Mouse (Mus musculus) hindbrain, embryonic 10.5 days (tissue): ENCODE data around the gene Msln. TPM values are rescaled to one million over a fixed set of nuclear protein-coding genes. Genes with fewer than 3 reads are reported as not detected.
"Not testable (repeated sequence)": the region's sequence is repeated elsewhere in the genome, so short reads cannot be mapped to it uniquely, and the experiment has no call there.

Experiments used
- DNase-seq: peaks from one replicate; pipeline ENCODE4 v3.0.0-alpha.2; 2017; ENCODE audit warnings: low spot score
- H3K27ac ChIP-seq: fragments of 300-500 bp; sonication (generic); 2 replicates; pipeline ENCODE4 v1.5.1; 2016; ENCODE audit warnings: mild to moderate bottlenecking, moderate library complexity
- H3K27me3 ChIP-seq: fragments of 300-500 bp; sonication (generic); 2 replicates; pipeline ENCODE4 v1.6.1; 2016; ENCODE audit warnings: mild to moderate bottlenecking; ENCODE audit not compliant: poor library complexity, insufficient read depth, severe bottlenecking
- H3K36me3 ChIP-seq: fragments of 300-500 bp; sonication (generic); 2 replicates; pipeline ENCODE4 v1.6.1; 2016; ENCODE audit warnings: mild to moderate bottlenecking, moderate library complexity
- H3K4me1 ChIP-seq: fragments of 300-500 bp; sonication (generic); replicated peaks from 2 replicates; pipeline ENCODE4 v1.6.1; 2016; ENCODE audit warnings: mild to moderate bottlenecking
- H3K4me3 ChIP-seq: fragments of 300-500 bp; sonication (generic); 2 replicates; pipeline ENCODE4 v1.5.1; 2016; ENCODE audit warnings: mild to moderate bottlenecking, moderate library complexity
- H3K9me3 ChIP-seq: fragments of 300-500 bp; sonication (generic); 2 replicates; pipeline ENCODE4 v1.6.1; 2016; ENCODE audit warnings: mild to moderate bottlenecking, moderate library complexity
- WGBS: fragments of 180-500 bp; shearing (Covaris S2); methylation state at CpG from one replicate; pipeline ENCODE4 v1.1.7; 2016; 5-methylcytosine and 5-hydroxymethylcytosine counted together
- polyA plus RNA-seq: library from polyadenylated mRNA; unstranded; fragments of >200 nt; fragmentation: Nextera tagmentation; extraction: Ambion mirVana; gene quantifications from 2 replicates; pipeline ENCODE4 v1.2.1, GENCODE M21; 2016

Gene Msln
- polyA plus RNA-seq, 1 experiment from 2014 or later = 0.33 TPM

DNA sequence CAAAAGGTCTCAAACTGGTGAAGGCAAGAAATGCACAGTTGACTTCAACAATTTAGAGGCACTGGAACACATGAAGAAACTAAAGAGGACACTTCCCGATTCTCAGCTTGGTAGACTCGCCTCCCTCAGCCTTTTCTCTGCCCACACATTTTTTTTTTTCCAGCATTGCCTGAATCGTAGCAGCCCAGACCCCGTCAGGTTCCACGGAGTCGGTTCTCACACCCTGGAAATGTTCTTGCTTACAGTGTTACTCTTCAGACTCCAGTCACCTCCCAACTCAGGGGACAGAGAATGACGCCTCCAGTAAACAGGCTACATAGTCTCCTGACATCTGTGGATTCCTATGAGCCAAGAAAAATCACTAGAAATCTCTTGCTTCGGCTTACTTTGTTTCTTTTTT is 6.0 kb upstream of the Msln start:
- H3K4me3 ChIP-seq = no peak overlapping the region
- peaks cover 25% of the 10 kb centered on the region for H3K27me3 ChIP-seq
- peaks cover 29% of the 10 kb centered on the region for H3K4me1 ChIP-seq
- no peak for DNase-seq
- no peaks in the 10 kb centered on the region for H3K36me3 ChIP-seq
- H3K9me3 ChIP-seq = no peaks in the 10 kb centered on the region
- 83% methylated on average over 8 of the region's 8 CpGs for WGBS
- H3K27ac ChIP-seq = no peak overlapping the region

DNA sequence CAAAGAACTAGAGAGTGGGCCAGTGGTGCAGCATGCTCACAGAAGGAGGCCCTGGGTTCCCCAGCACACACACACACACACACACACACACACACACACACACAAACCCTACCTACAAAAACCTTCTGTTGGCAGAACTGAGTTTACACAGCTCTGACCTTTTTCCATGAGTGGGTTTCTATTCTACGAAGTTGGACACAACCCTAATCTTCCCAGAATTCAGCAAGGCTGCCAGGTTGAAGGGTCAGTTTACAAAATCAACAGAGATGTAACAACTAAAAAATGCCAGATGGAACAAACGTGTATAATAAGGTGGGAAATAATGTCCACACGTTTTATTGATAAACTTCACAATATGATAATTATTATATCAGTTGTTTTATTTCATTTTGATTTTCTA is 3.5 kb upstream of the Msln start:
- H3K36me3 ChIP-seq = no peaks in the 10 kb centered on the region
- no peak overlapping the region for H3K4me3 ChIP-seq
- no peaks in the 10 kb centered on the region for H3K9me3 ChIP-seq
- H3K27me3 ChIP-seq = peaks cover 19% of the 10 kb centered on the region
- H3K27ac ChIP-seq = no peak overlapping the region
- H3K4me1 ChIP-seq = peaks cover 33% of the 10 kb centered on the region
- 75% methylated on average over 3 of the region's 3 CpGs for WGBS
- no peak for DNase-seq

DNA sequence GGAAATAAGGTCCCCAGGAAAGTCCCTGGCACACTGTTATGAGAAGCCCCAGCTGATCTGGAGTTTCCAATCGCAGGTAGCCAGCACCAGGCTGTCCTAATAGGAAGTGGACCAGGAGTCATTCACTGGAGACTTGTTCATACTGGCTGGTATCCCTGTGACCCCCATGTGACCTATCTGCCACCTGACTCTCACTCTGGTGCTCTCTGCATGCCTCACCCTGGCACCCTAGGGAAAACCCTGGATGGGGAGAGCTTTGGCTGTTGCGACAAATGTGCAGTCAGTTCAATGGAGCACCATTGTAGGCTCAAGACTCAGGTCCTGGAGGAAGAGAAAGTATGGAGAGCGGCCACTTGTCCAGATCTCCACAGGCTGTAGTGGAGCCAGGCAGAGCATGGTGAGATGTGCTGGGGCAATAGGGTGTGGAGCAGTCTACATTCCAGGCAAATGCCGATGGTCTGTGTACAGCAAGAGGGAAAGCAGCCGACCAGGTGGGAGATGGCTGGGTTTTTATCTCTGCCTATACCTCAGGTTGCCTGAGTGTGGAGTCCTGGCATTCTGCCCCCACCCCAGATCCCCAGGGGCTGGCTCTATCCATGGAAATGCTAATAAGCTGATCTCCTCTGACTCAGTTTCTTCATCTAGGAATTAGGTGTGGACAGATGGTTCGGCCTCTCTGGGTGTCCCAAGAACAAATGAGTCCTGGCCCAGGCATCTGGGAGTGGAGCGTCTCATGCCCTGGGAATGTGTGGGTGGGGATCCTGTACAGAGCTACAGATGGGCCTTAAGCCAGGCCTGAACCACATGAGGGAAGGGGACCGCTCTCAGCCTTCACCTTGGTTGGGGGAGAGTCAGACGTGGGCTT is 2.4 kb upstream of the Msln start:
- 78% methylated on average over 9 of the region's 9 CpGs for WGBS
- no peaks in the 10 kb centered on the region for H3K9me3 ChIP-seq

DNA sequence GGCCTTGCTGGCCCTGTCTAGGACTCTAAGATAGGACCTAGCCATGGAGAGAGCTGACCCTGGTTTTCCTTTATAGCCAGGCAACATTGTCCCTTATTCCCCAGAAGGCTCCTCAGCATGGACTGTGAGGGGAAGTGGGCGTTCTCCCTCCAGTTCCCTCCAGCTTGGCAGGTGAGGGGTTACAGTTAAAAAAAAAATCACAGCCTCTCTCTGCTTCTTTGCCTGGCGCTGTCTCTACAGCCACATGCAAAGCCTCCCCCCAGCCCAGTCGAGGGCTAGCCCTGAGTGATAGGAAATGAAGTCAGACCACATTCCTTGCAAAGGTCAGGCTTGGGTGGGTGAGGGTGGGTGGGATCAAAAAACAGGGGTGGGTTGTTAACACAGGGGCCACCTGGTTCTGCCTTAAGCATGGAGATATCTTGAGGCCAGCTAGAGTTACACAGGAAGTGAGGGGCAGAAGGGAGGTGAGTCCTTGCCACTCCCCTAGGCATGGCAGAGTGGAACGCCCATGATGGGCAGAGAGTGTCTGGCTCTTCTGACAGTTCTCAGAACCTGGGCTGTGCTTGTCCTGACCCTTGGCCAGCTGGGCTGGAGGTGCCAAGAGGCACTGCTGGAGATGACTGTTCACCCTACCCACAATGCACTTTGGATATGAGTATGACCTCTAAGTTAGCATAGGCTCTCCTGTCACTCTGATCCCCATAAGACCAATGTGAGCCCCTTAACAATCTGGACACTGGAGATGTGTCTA is 1.6 kb upstream of the Msln start:
- no peaks in the 10 kb centered on the region for H3K9me3 ChIP-seq
- peak overlapping the region; percentile 16; the same call in 1 of the 2 replicates for H3K27ac ChIP-seq
- no peak for DNase-seq
- H3K36me3 ChIP-seq = no peaks in the 10 kb centered on the region
- peaks cover 21% of the 10 kb centered on the region for H3K4me1 ChIP-seq
- H3K27me3 ChIP-seq = peaks cover 19% of the 10 kb centered on the region
- WGBS = 57% methylated on average over 4 of the region's 4 CpGs
- no peak overlapping the region for H3K4me3 ChIP-seq

More for the DNA sequence above, 2.4 kb upstream of the Msln start:
- Histone ChIP-seq H3K4me3 (no peak overlapping the region), H3K4me1 (peaks cover 26% of the 10 kb centered on the region), H3K27ac (no peak overlapping the region), H3K36me3 (no peaks in the 10 kb centered on the region), H3K27me3 (peaks cover 19% of the 10 kb centered on the region)
- no peak for DNase-seq

DNA sequence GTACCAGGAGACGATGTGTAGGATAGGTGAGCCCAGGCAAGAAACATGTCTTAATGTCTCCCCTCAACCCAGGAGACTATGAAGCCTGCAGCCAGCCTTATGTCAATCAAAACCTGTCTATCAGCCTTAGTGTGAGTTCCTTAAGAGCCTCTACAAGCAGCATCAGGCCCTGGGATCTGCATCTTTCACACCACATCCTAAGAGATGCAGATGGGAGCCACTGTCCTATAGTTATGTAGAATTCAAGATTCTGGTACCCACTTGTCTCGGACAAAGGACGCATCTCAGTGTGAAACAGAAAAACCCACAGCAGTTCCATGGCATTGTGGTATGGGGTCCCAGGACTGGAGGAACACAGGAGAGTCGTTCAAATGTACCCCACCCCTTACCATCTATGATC is 908 bp upstream of the Msln start:
- Histone ChIP-seq H3K36me3 (no peaks in the 10 kb centered on the region), H3K4me1 (peaks cover 21% of the 10 kb centered on the region), H3K4me3 (no peak overlapping the region), H3K9me3 (no peaks in the 10 kb centered on the region), H3K27me3 (peaks cover 19% of the 10 kb centered on the region), H3K27ac (no peak overlapping the region)
- DNase-seq = no peak
- WGBS = 80% methylated on average over 4 of the region's 4 CpGs

DNA sequence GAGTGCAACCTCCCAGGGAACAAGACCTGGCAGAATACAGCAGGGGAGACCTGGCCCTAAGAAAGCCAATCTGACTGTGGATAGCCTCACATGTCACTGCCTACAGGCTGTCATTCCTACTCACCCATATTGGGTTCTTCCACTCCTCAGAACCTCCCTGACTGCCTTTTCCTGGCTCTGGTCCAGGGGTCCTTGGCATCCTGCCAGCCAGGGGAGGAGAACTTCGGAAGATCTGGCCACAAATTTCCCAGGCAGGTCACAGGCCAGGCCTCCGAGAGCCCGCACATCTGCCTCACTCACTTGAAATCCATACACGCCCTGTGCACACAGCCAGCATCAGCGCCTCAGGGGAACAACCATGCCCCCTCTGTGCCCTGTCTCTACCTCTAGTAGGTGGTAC is 2.7 kb downstream of the Msln start:
- H3K27ac ChIP-seq = no peak overlapping the region
- H3K4me1 ChIP-seq = peaks cover 21% of the 10 kb centered on the region
- 79% methylated on average over 5 of the region's 5 CpGs for WGBS
- DNase-seq = no peak
- no peaks in the 10 kb centered on the region for H3K36me3 ChIP-seq
- no peak overlapping the region for H3K4me3 ChIP-seq
- no peaks in the 10 kb centered on the region for H3K27me3 ChIP-seq
- no peaks in the 10 kb centered on the region for H3K9me3 ChIP-seq

DNA sequence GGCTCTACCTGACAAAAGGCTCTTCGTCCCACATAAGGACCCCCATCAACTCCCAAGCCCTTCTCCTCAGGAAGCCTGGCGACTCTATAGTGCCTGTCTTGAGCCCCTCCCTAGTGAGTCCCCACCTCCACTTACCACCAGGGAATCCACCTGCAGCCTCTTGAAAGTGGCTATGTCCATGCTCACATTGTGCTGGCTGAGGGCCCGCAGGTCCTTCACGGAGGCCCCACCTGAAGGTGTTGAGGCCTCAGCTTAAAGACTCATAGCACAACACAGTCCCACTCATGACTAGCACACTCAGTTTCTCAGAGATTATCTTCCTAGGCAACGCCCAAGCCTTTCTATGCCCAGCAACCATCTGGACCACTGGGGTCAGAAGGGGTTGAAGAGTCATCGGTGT is 4.9 kb downstream of the Msln start:
- Histone ChIP-seq H3K36me3 (no peaks in the 10 kb centered on the region), H3K27me3 (no peaks in the 10 kb centered on the region), H3K9me3 (no peaks in the 10 kb centered on the region), H3K4me1 (peaks cover 4% of the 10 kb centered on the region; the same call in 1 of the 2 replicates), H3K4me3 (no peak overlapping the region), H3K27ac (no peak overlapping the region)
- WGBS = 89% methylated on average over 6 of the region's 6 CpGs
- DNase-seq = no peak

DNA sequence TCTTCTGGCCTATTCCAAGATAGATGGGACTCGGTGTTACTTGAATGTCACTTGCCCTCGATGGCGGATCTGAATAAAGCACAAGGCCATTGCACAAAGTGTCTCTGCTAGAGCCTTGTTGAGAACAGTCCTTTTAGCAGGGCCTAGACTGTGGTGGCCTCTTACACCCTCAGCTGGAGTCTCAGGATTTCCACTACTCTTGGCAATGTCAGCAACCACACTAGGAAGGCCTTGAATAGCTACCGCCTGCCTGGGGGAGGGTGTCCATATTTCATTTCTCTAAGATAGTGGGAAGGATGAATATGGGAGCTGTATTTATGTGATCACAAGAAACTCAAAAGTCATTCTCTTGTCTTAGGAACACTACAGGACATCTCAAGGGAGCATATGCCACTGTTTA is 5.9 kb downstream of the Msln start:
- 97% methylated on average over 4 of the region's 4 CpGs for WGBS
- no peaks in the 10 kb centered on the region for H3K27me3 ChIP-seq
- H3K9me3 ChIP-seq = no peaks in the 10 kb centered on the region
- no peak for DNase-seq
- peaks cover 4% of the 10 kb centered on the region; the same call in 1 of the 2 replicates for H3K4me1 ChIP-seq
- H3K36me3 ChIP-seq = no peaks in the 10 kb centered on the region
- no peak overlapping the region for H3K27ac ChIP-seq
- H3K4me3 ChIP-seq = no peak overlapping the region

DNA sequence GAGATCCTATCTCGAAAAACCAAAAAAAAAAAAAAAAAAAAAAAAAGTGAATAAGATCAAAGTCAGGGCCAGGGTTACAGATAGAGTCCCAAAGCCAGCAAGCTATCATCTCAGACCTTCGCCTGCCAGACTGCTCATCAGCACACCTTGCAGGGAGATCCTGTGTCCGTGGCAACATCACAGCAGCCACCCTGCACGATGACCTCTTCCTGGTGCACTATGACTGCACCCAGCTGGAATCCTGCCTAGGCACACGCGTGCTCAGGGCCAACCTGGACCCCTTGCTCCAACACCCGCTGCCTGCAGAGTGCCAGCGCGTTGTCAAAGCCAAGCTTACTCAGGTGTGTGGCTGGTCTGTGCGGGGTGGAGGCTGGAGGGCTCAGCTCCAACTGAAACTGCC is 9.9 kb downstream of the Msln start:
- H3K9me3 ChIP-seq = no peaks in the 10 kb centered on the region
- H3K27ac ChIP-seq = no peak overlapping the region
- no peaks in the 10 kb centered on the region for H3K4me1 ChIP-seq
- H3K27me3 ChIP-seq = no peaks in the 10 kb centered on the region; the same call in 1 of the 2 replicates
- no peaks in the 10 kb centered on the region for H3K36me3 ChIP-seq
- no peak for DNase-seq
- H3K4me3 ChIP-seq = no peak overlapping the region
- 81% methylated on average over 10 of the region's 10 CpGs for WGBS

DNA sequence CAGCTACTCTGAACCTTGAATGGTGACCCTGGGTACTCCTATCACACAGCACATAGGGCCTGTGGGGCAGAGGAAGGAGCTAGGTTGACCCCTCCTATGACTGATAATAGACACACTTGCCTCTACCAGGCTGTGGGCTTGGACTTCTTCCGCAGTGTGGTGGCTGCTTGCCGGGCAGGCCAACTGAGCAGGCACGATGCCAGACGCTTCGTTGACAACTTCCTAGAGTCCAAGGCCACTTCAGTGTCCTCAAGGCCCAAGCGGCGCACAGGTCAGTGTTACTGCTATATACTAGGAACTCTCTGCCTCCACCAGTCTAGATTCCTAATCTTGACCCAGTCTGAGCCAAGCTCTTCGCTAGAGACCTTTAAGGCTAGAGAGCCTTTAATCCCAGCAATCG is 10.3 kb downstream of the Msln start:
- H3K4me3 ChIP-seq = no peak overlapping the region
- H3K27me3 ChIP-seq = no peaks in the 10 kb centered on the region; the same call in 1 of the 2 replicates
- H3K4me1 ChIP-seq = no peaks in the 10 kb centered on the region
- no peaks in the 10 kb centered on the region for H3K9me3 ChIP-seq
- H3K27ac ChIP-seq = no peak overlapping the region
- WGBS = 96% methylated on average over 9 of the region's 9 CpGs
- no peak for DNase-seq
- H3K36me3 ChIP-seq = no peaks in the 10 kb centered on the region

DNA sequence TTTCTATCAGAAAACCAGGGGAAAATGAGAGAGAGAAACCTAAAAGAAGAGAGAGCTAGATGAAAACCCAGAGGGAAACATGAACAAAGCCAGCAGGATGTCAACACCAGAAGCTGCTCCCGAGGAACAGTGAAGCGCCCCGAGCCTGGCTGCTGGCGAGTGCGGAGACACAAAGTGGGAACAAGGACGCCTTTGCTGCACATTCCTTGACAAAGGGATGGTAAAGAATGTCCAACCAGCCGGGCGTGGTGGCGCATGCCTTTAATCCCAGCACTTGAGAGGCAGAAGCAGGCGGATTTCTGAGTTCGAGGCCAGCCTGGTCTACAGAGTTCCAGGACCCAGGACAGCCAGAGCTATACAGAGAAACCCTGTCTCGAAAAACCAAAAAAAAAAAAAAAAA is 12.7 kb downstream of the Msln start:
- H3K4me1 ChIP-seq, H3K4me3 ChIP-seq, DNase-seq, H3K9me3 ChIP-seq, H3K36me3 ChIP-seq, H3K27me3 ChIP-seq, H3K27ac ChIP-seq: not testable (repeated sequence)
- WGBS = 72% methylated on average over 12 of the region's 12 CpGs

DNA sequence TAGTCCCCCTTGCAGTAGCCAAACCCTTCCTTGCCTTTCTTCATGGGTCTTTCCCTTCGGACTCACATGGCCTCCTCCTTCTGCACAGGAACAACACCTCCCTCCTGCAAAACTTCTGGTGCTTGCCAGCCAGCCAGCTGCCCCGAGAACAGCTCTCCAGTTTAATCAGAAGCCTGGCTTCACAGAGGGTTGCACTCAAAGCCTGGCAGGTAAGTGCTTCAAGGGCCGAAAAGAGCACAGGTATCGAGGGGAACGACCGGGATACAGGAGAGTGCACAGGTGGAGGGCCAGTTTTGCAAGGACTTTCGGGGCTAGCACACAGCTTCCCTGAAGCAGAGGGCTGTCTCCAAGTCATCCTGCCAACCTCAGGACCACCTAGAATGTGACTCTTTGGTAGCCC is 15.3 kb downstream of the Msln start:
- 81% methylated on average over 7 of the region's 7 CpGs for WGBS
- Histone ChIP-seq H3K4me1 (no peaks in the 10 kb centered on the region), H3K27me3 (peaks cover 6% of the 10 kb centered on the region; the same call in 1 of the 2 replicates), H3K36me3 (no peaks in the 10 kb centered on the region), H3K9me3 (no peaks in the 10 kb centered on the region), H3K27ac (no peak overlapping the region), H3K4me3 (no peak overlapping the region)
- no peak for DNase-seq

DNA sequence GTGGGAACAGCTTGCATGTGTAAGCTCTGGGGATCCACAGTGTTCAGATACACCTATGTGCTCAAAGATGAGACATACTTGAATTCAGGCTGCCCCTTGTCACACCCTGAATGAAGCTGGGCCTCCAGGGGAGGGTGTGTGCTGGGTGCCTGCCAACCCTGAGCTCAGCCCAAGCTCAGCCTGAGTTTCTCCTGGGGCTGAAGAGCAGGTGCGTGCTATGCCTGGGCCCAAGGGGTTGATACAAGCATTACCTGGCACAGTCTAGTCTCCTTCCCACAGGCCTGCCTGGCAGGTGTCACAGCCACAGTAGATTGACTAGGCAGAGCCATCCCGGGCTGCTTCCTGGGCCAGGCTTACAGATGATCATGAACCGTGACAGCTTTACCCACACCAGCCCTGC is 18.4 kb downstream of the Msln start, which contains the start of gene Mslnl:
Mslnl (plus strand) TSS at position 298 of the 400 bp plus-strand sequence.
- Histone ChIP-seq H3K36me3 (peaks cover 7% of the 10 kb centered on the region), H3K9me3 (no peaks in the 10 kb centered on the region), H3K4me1 (peaks cover 8% of the 10 kb centered on the region; the same call in 1 of the 2 replicates), H3K4me3 (no peak within 1 kb of the TSS), H3K27me3 (peaks cover 6% of the 10 kb centered on the region; the same call in 1 of the 2 replicates), H3K27ac (no peak within 1 kb of the TSS)
- no peak for DNase-seq
- 78% methylated on average over 3 of the region's 3 CpGs for whole genome bisulfite sequencing
